Mouse (Mus musculus): Measurements from ENCODE around the gene Hmgb1.

Gene Hmgb1

GRCm38 (mm10) chr5:149184104-149184843, at the start of gene Hmgb1, which contains the start of gene Uspl1:
TSS of gene Hmgb1 (minus strand) at chr5:149184489.
TSS of gene Uspl1 (plus strand) at chr5:149184350.
- peak; percentile 99 for DNase-seq (ENCODE audit: low spot score in 2 of 2)

GRCm38 (mm10) chr5:149229619-149230339, 45.5 kb upstream of the Hmgb1 start:
- no peak for DNase-seq (ENCODE audit: low spot score in 2 of 2)

GRCm38 (mm10) chr5:149228700-149229618, 44.7 kb upstream of the Hmgb1 start:
- peak; percentile 99 for DNase-seq (ENCODE audit: low spot score in 2 of 2)

GRCm38 (mm10) chr5:149224666-149225065, 40.4 kb upstream of the Hmgb1 start:
- DNase-seq (ENCODE audit: low spot score in 2 of 2) = no peak

- DNase-seq (ENCODE audit: low spot score in 2 of 2) = no peak
Measured at GRCm38 (mm10) chr5:149221355-149221754, 37.1 kb upstream of the Hmgb1 start.

GRCm38 (mm10) chr5:149219493-149219892, 35.2 kb upstream of the Hmgb1 start:
- DNase-seq (ENCODE audit: low spot score in 2 of 2) = no peak

- DNase-seq (ENCODE audit: low spot score in 2 of 2) = no peak
Measured at GRCm38 (mm10) chr5:149217524-149218357, 33.5 kb upstream of the Hmgb1 start.

- no peak for DNase-seq (ENCODE audit: low spot score in 2 of 2)
Measured at GRCm38 (mm10) chr5:149215540-149215939, 31.3 kb upstream of the Hmgb1 start.

- DNase-seq (ENCODE audit: low spot score in 2 of 2) = no peak
Measured at GRCm38 (mm10) chr5:149212806-149213205, 28.5 kb upstream of the Hmgb1 start.

- no peak for DNase-seq (ENCODE audit: low spot score in 2 of 2)
Measured at GRCm38 (mm10) chr5:149211041-149211440, 26.8 kb upstream of the Hmgb1 start.

GRCm38 (mm10) chr5:149209328-149209727, 25.0 kb upstream of the Hmgb1 start:
- no peak for DNase-seq (ENCODE audit: low spot score in 2 of 2)

- DNase-seq (ENCODE audit: low spot score in 2 of 2) = no peak
Measured at GRCm38 (mm10) chr5:149208776-149209175, 24.5 kb upstream of the Hmgb1 start.

- no peak for DNase-seq (ENCODE audit: low spot score in 2 of 2)
Measured at GRCm38 (mm10) chr5:149207661-149208060, 23.4 kb upstream of the Hmgb1 start.

GRCm38 (mm10) chr5:149206286-149206685, 22.0 kb upstream of the Hmgb1 start:
- DNase-seq (ENCODE audit: low spot score in 2 of 2) = no peak

- no peak for DNase-seq (ENCODE audit: low spot score in 2 of 2)
Measured at GRCm38 (mm10) chr5:149205265-149205664, 21.0 kb upstream of the Hmgb1 start.

GRCm38 (mm10) chr5:149204822-149205221, 20.5 kb upstream of the Hmgb1 start:
- no peak for DNase-seq (ENCODE audit: low spot score in 2 of 2)

GRCm38 (mm10) chr5:149203796-149204375, 19.6 kb upstream of the Hmgb1 start:
- no peak for DNase-seq (ENCODE audit: low spot score in 2 of 2)

- DNase-seq (ENCODE audit: low spot score in 2 of 2) = no peak
Measured at GRCm38 (mm10) chr5:149202941-149203340, 18.7 kb upstream of the Hmgb1 start.

GRCm38 (mm10) chr5:149198782-149199181, 14.5 kb upstream of the Hmgb1 start:
- DNase-seq (ENCODE audit: low spot score in 2 of 2) = no peak

GRCm38 (mm10) chr5:149196611-149197010, 12.3 kb upstream of the Hmgb1 start:
- DNase-seq (ENCODE audit: low spot score in 2 of 2) = no peak

GRCm38 (mm10) chr5:149190160-149190559, 5.9 kb upstream of the Hmgb1 start:
- DNase-seq (ENCODE audit: low spot score in 2 of 2) = no peak
